Mouse (Mus musculus) hindbrain, embryonic 14.5 days (tissue): ENCODE measurements around the gene Cd46. TPM values are rescaled to one million over a fixed set of nuclear protein-coding genes. Genes with fewer than 3 reads are reported as not detected.

Experiments
- ATAC-seq: fragments of 200-750 bp; cut with Nextera tagmentation; 2 replicates; pipeline ENCODE4 v1.8.0; 2017; ENCODE audit warnings: moderate number of reproducible peaks, mild to moderate bottlenecking, moderate TSS enrichment, moderate library complexity; ENCODE audit not compliant: low FRiP score
- DNase-seq: peaks from one replicate; pipeline ENCODE4 v3.0.0-alpha.2; 2015; ENCODE audit warnings: low spot score
- H3K27ac ChIP-seq: fragments of 300-500 bp; sonication (generic); 2 replicates; pipeline ENCODE4 v1.5.1; 2014; ENCODE audit warnings: mild to moderate bottlenecking, moderate library complexity
- H3K27me3 ChIP-seq: fragments of 300-500 bp; sonication (generic); 2 replicates; pipeline ENCODE4 v1.6.1; 2014; ENCODE audit warnings: mild to moderate bottlenecking, low read length, mixed read lengths; ENCODE audit not compliant: control insufficient read depth, insufficient read depth
- H3K36me3 ChIP-seq: fragments of 300-500 bp; sonication (generic); replicated peaks from 2 replicates; pipeline ENCODE4 v1.6.1; 2014; ENCODE audit not compliant: control insufficient read depth, insufficient read depth
- H3K4me1 ChIP-seq: fragments of 300-500 bp; sonication (generic); replicated peaks from 2 replicates; pipeline ENCODE4 v1.6.1; 2014; ENCODE audit warnings: antibody characterized with exemption, low read length, mixed read lengths; ENCODE audit not compliant: control insufficient read depth, insufficient read depth
- H3K4me2 ChIP-seq: fragments of 300-500 bp; sonication (generic); replicated peaks from 2 replicates; pipeline ENCODE4 v1.6.1; 2014; ENCODE audit warnings: mild to moderate bottlenecking, moderate library complexity
- H3K4me3 ChIP-seq: fragments of 300-500 bp; sonication (generic); replicated peaks from 2 replicates; pipeline ENCODE4 v1.5.1; 2014; ENCODE audit warnings: mild to moderate bottlenecking, low read length
- H3K9ac ChIP-seq: fragments of 300-500 bp; sonication (generic); 2 replicates; pipeline ENCODE4 v1.6.1; 2014
- H3K9me3 ChIP-seq: fragments of 300-500 bp; sonication (generic); 2 replicates; pipeline ENCODE4 v1.6.1; 2016; ENCODE audit warnings: low read length; ENCODE audit not compliant: control insufficient read depth
- WGBS: fragments of 180-500 bp; shearing (Covaris S2); extraction: QIAGEN DNeasy Blood & Tissue Kit; methylation state at CpG from one replicate; pipeline ENCODE4 v1.1.7; 2014; 5-methylcytosine and 5-hydroxymethylcytosine counted together
- polyA plus RNA-seq: library from polyadenylated mRNA; unstranded; fragments of >200 nt; fragmentation: Nextera tagmentation; extraction: Ambion mirVana; gene quantifications from 2 replicates; pipeline ENCODE4 v1.2.1, GENCODE M21; 2014

Cd46 gene
- polyA plus RNA-seq, 1 experiment from 2014 or later: 1.7 TPM

DNA sequence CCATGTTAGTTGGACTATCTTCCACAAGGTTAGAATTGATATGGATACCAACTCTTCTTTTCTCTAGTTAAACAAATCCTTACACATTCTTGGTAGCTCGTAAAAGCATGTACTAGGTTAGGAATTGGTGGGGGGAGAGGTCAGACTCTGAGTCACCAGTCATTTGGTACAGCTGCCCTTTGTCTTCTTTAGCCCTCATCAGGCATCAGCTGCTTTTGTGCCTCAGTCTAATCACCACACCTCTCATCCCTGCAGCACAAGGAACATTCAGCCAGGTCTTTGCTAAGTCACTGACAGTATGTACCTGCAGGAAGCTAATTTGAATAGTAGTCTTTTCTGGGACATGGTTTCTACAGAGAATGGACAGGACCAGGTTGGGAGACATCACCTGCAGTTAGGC lies 64.5 kb downstream of the Cd46 start:
- Histone ChIP-seq H3K36me3 (peaks cover 7% of the 10 kb centered on the region; the same call in 1 of the 2 replicates), H3K9ac (no peak overlapping the region), H3K4me2 (no peak overlapping the region), H3K9me3 (no peaks in the 10 kb centered on the region), H3K4me3 (no peak overlapping the region), H3K27me3 (no peaks in the 10 kb centered on the region), H3K27ac (no peak overlapping the region), H3K4me1 (no peaks in the 10 kb centered on the region)
- ATAC-seq (no peak), DNase-seq (no peak)
- 83% methylated on average over 1 of the region's 1 CpGs for WGBS

DNA sequence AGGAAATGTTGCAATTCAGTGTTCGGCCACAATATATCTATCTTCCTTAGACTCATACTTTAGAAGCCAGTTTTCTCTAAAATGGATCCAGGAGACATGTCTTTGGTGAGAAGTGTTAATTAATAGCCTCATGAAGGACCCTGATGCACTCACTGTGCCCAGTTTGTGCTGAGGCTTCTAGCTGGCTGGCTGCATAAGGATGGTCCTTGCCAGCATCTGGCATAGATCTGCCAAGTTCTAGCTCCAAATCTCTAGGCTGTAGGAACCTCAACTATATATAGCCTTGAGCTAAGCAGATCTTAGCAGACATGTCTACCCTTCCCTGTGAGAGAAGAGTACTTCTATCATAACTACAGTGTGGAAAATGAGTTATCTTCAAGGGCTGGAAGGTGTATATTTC lies 68.2 kb downstream of the Cd46 start:
- H3K27ac ChIP-seq: no peak overlapping the region
- no peaks in the 10 kb centered on the region for H3K4me1 ChIP-seq
- ATAC-seq (no peak), DNase-seq (no peak)
- H3K9me3 ChIP-seq: no peaks in the 10 kb centered on the region
- H3K9ac ChIP-seq: no peak overlapping the region
- WGBS: 94% methylated on average over 1 of the region's 1 CpGs
- peaks cover 7% of the 10 kb centered on the region; the same call in 1 of the 2 replicates for H3K36me3 ChIP-seq
- no peak overlapping the region for H3K4me3 ChIP-seq
- no peak overlapping the region for H3K4me2 ChIP-seq
- no peaks in the 10 kb centered on the region for H3K27me3 ChIP-seq

DNA sequence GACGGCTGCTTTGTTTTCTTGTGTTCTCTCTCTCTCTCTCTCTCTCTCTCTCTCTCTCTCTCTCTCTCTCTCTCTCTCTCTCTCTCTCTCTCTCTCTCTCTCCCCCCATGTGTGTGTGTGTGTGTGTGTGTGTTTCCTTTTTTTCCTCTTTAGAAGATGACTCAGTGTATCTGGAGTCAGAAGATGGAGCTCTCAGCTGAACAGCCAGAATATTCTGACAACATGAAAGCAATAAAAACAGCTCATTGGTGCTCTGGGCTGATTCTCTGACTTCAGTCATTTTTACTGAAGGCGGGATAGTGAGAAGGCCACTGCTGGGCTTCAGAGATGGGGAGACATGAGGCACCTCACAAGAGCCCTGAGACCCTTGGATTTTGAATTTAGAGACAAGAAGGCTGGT lies 70.2 kb downstream of the Cd46 start:
- Histone ChIP-seq H3K27me3 (no peaks in the 10 kb centered on the region), H3K27ac (no peak overlapping the region), H3K36me3 (peaks cover 7% of the 10 kb centered on the region; the same call in 1 of the 2 replicates), H3K4me1 (peaks cover 5% of the 10 kb centered on the region; the same call in 1 of the 2 replicates), H3K9ac (no peak overlapping the region), H3K4me3 (no peak overlapping the region), H3K9me3 (no peaks in the 10 kb centered on the region), H3K4me2 (no peak overlapping the region)
- DNase-seq: no peak
- whole genome bisulfite sequencing: 54% methylated on average over 2 of the region's 2 CpGs
- no peak for ATAC-seq

DNA sequence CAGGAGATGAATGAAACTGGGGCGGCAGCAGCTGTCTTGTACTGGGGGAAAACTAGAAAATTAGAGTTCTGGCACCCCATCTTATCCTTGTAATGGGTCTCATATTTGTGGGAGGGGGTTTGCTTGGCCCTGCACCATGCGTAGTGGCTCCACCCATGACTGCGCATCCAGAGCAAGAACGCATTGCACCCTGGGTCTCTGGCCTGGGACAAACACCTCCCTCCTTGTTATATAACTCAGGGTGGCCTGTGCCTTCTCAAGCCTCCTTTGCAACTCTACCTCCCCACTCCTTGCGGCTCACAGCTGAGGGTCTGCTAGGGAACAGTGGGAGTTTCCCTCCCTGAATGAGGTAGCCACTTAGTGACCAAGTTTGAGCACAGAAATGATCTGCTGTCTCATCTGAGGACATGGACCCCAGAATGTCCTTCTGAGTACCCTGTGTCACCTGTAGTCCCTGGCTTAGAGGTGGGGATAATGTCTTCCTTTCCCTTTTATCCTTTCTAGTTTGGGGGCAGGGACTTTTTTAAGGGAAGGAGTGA lies 72.9 kb downstream of the Cd46 start:
- Histone ChIP-seq H3K4me1 (peaks cover 5% of the 10 kb centered on the region; the same call in 1 of the 2 replicates), H3K36me3 (no peaks in the 10 kb centered on the region), H3K4me3 (no peak overlapping the region), H3K4me2 (no peak overlapping the region), H3K27ac (no peak overlapping the region), H3K27me3 (no peaks in the 10 kb centered on the region), H3K9me3 (no peaks in the 10 kb centered on the region), H3K9ac (no peak overlapping the region)
- DNase-seq: no peak
- no peak for ATAC-seq
- WGBS: 96% methylated on average over 5 of the region's 5 CpGs

DNA sequence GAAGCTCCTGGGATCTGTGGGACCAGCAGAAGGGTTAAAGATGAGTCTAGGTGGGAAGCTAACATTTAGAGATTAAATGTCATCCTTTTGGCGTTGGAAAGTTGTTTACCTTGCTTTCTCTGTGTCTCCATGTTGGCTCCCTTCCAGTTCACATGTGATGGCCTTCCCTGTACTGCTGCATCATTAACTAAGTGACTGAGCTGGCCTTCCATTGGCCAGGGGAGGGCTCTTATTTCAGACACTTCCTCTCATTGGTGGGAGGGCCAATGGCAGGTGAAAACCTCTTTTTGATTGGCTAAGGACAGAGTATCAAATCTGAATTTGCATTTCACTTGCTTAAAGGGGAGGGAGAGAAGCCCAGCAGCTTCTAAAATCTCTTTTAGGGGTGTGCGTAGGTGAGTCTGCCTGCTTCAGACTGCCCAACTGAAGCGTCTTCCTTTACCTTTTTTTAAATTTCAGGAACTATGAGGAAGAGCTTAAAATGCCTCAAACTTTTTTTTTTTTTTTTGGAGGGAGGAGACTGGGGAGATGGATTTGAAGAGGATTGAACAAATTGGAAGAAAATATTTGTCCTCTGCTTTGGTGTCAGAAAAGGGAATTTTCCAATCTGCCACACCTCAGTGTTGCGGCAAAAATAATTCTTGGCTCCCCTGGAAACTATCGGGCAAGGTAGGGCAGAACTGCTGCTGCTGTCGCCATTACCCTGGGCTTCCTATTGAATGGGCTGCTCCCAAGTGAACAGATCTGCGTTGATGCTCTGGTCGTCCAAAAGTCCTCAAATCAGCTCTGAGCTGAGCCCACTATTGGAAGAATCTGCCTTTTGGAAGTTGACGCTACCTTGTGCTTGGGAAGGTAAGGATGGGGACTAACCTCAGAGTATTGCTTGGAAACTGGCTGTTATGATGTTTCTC lies 73.7 kb downstream of the Cd46 start:
- no peak overlapping the region for H3K4me2 ChIP-seq

DNA sequence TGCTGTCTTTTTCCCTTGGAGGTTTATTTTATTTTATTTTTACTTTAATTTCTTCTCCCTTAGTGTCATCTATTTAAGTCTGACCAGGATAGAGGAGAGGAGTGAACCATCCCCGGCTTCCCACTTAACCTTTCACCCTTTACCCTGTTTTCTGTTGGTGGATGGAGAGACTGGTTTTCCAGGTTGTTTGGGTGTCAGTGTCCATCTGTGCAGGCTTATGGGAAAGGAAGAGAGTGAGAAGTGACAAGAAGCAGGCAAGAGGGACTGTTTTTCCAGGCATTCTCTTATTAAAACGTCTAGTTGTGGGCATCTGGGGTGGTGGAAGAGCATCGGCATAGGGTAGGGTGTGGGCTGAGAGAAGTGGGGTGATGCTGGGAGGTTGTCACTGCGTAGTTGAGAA lies 74.4 kb downstream of the Cd46 start:
- ATAC-seq: no peak
- no peak for DNase-seq
- H3K27ac ChIP-seq: no peak overlapping the region
- H3K4me1 ChIP-seq: peaks cover 5% of the 10 kb centered on the region; the same call in 1 of the 2 replicates
- H3K27me3 ChIP-seq: no peaks in the 10 kb centered on the region
- no peaks in the 10 kb centered on the region for H3K36me3 ChIP-seq
- H3K9me3 ChIP-seq: no peaks in the 10 kb centered on the region
- no peak overlapping the region for H3K4me3 ChIP-seq
- H3K4me2 ChIP-seq: peak overlapping the region; percentile 42; the same call in 1 of the 2 replicates
- 84% methylated on average over 4 of the region's 4 CpGs for WGBS
- H3K9ac ChIP-seq: no peak overlapping the region

More for the DNA sequence above, 73.7 kb downstream of the Cd46 start:
- Histone ChIP-seq H3K9ac (no peak overlapping the region), H3K4me3 (no peak overlapping the region), H3K27ac (no peak overlapping the region), H3K9me3 (no peaks in the 10 kb centered on the region), H3K36me3 (no peaks in the 10 kb centered on the region), H3K4me1 (peaks cover 5% of the 10 kb centered on the region; the same call in 1 of the 2 replicates), H3K27me3 (no peaks in the 10 kb centered on the region)
- ATAC-seq (peak; percentile 65), DNase-seq (peak; percentile 37)
- 88% methylated on average over 9 of the region's 9 CpGs for WGBS

DNA sequence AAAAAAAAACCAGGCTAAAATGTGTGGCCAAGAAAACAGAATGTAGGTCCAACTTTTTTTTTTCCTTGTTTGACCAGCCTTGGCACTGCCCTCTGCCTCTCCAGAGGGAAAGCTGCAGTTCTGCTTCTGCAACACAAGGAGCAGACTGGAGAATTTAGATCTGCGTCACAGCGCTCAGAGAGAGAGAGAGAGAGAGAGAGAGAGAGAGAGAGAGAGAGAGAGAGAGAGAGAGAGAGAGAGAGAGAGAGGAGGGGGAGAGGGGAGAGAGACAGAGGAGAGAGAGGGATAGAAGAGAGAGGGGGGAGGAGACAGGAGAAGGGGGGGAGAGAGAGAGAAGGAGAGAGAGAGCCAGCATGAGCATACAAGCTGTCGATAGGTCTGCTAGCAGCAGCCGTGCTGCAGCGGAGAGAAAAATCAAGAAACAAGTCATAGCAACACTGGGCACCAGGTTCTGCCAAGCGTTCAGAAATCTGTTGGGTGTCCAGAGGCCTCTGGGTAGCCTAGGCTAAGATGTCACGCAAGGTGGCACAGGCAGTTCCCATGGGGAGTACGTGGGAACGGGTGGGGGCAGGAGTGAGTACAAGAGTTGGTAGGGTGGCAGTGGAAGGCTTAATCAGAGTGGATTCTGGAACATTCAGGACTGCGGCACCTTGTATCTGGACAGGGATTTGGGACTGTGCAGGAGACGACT lies 75.1 kb downstream of the Cd46 start:
- peak overlapping the region; percentile 47; the same call in 1 of the 2 replicates for H3K27ac ChIP-seq

DNA sequence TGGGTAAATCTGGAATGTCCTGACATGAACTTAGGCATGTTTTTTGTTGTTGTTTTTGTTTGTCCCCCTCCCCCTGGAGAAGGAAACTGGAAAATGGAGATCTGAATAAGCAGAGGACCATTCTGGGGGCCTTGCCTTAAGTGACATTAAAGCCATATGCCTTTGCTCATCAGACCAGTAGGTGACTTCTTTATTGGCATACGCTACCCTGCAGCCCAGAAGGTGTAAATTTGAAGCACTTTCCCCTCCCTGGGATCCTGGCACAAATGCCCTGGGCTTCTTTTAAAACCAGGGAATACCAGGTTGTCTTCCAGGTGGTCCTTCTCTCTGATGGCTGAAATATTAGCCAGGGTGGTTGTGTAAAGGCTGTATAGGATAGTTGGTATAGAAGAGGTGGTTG lies 76.8 kb downstream of the Cd46 start:
- H3K4me2 ChIP-seq: no peak overlapping the region
- no peak for ATAC-seq
- 88% methylated on average over 1 of the region's 1 CpGs for WGBS

More for the DNA sequence above, 75.1 kb downstream of the Cd46 start:
- Histone ChIP-seq H3K4me1 (peaks cover 5% of the 10 kb centered on the region; the same call in 1 of the 2 replicates), H3K4me3 (no peak overlapping the region; the same call in 1 of the 2 replicates), H3K9ac (peak overlapping the region; percentile 44; the same call in 1 of the 2 replicates), H3K36me3 (no peaks in the 10 kb centered on the region), H3K4me2 (peak overlapping the region; percentile 42), H3K27me3 (no peaks in the 10 kb centered on the region), H3K9me3 (no peaks in the 10 kb centered on the region)
- DNase-seq: peak; percentile 51
- ATAC-seq: peak; percentile 80
- WGBS: 61% methylated on average over 11 of the region's 11 CpGs

More for the DNA sequence above, 76.8 kb downstream of the Cd46 start:
- no peaks in the 10 kb centered on the region for H3K9me3 ChIP-seq
- no peaks in the 10 kb centered on the region for H3K27me3 ChIP-seq
- H3K36me3 ChIP-seq: no peaks in the 10 kb centered on the region
- H3K4me1 ChIP-seq: peaks cover 5% of the 10 kb centered on the region; the same call in 1 of the 2 replicates
- H3K27ac ChIP-seq: no peak overlapping the region
- no peak overlapping the region for H3K4me3 ChIP-seq
- no peak overlapping the region for H3K9ac ChIP-seq
- no peak for DNase-seq
